Mouse (Mus musculus): ENCODE measurements around the gene Gm11937. TPM values are rescaled to one million over a fixed set of nuclear protein-coding genes. Genes with fewer than 3 reads are reported as not detected.

Gm11937 gene
- not detected in 4 replicates for total RNA-seq (2023; ENCODE audit: inconsistent age)

DNA sequence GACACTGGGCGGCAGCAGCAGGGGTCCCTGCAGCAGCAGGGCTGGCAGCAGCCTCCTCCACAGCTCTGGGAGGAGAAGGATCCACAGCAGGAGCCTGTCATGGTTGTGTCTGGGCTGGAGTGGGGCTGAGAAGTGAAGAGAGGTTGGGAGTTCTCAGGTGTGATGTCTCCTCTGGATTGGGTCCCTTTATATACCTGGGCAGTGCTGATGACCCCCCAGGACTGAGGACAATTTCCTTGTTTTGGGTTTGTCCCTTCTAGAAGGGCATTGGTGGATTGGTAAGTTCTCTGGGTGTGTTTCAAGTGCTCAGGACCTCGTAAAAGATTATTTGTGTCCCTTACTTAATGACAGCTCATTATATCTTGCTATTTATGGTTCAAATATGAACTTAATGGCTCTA is at the start of gene Gm11937:
Gm11937 (minus strand) TSS at position 101 of the 400 bp plus-strand sequence.

DNA sequence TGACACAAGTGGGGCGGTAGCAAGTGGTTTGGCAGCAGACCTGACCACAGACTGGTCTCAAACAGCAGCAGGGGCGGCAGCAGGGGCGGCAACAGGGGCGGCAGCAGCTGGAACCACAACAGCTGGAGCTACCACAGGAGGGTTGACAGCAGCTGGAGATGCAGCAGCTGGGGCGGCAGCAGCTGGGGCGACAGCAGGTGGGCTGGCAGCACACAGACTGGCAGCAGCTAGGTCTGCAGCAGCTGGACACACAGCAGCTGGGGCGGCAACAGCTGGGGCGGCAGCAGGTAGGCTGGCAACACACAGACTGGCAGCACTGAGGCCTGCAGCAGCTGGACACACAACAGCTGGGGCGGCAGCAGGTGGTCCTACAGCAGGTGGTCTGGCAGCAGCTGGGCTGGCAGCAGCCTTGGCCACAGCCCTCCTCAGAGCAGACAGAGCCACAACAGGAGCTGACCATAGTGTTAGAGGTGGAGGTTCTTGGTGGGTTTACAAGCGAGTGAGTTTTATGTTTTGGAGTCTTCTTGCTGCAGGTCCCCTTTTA is 48.5 kb upstream of the Gm11937 start, which contains the start of gene Gm11563:
Gm11563 (minus strand) TSS at position 494 of the 544 bp plus-strand sequence.

DNA sequence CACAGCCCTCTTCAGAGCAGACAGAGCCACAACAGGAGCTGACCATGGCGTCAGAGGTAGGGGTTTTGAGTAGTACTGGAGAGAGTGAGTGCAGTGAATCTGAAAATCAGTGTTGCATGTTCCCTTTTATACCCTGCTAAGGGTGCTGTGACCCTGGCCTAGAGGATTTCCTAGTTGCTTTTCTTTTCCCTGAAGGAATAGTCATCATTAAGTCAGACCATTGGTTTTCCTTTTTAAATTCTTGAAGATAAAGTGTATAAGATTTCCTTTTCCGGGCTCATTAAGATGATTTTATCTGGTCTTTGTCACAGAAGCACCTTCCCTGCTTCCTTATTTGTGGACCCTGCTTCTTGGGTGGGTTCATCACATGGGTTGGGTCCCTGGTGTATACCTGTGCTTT is 40.1 kb upstream of the Gm11937 start, which contains the start of gene Gm11555:
Gm11555 (minus strand) TSS at position 101 of the 400 bp plus-strand sequence.

DNA sequence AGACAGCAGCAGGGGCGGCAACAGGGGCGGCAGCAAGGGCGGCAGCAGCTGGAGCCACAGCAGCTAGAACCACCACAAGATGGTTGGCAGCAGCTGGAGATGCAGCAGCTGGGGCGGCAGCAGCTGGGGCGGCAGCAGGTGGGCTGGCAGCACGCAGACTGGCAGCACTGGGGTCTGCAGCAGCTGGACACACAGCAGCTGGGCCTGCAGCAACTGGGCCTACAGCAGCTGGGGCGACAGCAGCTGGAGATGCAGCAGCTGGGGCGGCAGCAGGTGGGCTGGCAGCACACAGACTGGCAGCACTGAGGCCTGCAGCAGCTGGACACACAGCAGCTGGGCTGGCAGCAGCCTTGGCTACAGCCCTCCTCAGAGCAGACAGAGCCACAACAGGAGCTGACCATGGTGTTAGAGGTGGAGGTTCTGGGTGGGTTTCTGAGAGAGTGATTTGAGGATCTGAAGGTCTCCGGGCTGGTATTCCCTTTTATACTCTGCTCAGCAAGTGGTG is 33.7 kb upstream of the Gm11937 start, which contains the start of gene Krtap4-7:
Krtap4-7 (minus strand) TSS at position 455 of the 505 bp plus-strand sequence.

DNA sequence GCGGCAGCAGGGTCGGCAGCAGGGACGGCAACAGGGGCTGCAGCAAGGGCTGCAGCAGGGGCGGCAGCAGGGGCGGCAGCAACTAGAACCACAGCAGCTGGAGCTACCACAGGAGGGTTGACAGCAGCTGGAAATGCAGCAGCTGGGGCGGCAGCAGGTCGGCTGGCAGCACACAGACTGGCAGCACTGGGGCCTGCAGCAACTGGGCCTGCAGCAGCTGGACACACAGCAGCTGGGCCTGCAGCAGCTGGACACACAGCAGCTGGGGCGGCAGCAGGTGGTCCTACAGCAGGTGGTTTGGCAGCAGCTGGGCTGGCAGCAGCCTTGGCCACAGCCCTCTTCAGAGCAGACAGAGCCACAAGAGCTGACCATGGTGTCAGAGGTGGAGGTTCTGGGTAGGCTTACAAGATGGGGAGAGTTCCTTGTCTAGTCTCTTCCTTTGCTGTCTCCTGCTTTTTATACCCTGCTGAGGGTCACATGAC is 24.7 kb upstream of the Gm11937 start, which contains the start of gene Krtap4-2:
Krtap4-2 (minus strand) TSS at position 432 of the 482 bp plus-strand sequence.

DNA sequence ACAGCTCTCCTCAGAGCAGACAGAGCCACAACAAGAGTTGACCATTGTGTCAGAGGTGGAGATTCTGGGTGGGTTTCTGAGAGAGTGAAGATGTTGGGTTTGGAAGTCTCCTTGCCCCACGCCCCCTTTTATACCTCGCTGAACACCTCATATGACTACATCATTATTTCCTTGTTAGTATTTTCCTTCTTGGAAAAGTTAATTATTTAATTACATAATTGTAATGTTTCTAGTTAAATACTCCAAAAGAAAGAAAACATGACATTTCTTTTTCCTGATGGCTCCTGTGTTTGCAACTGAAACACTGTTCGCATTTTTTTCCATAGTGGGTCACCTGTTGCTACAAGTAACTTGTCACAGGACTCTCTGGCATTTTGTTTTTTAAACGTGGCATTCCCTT is 18.1 kb upstream of the Gm11937 start, which contains the start of gene Krtap4-1:
Krtap4-1 (minus strand) TSS at position 101 of the 400 bp plus-strand sequence.

DNA sequence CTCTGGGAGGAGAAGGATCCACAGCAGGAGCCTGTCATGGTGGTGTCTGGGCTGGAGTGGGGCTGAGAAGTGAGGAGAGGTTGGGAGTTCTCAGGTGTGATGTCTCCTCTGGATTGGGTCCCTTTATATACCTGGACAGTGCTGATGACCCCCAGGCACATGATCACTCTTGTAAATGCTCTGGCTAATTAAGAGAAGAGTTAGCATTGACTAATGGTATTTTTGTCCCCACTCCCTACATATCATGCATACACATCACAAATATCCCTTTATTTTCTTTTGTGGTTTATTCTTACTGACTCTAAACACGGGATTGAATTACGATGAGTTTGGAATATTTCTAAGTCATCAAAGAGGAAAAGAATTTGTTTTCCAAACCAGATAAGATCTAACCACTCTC is 10.3 kb upstream of the Gm11937 start, which contains the start of gene Gm11562:
Gm11562 (minus strand) TSS at position 101 of the 400 bp plus-strand sequence.

DNA sequence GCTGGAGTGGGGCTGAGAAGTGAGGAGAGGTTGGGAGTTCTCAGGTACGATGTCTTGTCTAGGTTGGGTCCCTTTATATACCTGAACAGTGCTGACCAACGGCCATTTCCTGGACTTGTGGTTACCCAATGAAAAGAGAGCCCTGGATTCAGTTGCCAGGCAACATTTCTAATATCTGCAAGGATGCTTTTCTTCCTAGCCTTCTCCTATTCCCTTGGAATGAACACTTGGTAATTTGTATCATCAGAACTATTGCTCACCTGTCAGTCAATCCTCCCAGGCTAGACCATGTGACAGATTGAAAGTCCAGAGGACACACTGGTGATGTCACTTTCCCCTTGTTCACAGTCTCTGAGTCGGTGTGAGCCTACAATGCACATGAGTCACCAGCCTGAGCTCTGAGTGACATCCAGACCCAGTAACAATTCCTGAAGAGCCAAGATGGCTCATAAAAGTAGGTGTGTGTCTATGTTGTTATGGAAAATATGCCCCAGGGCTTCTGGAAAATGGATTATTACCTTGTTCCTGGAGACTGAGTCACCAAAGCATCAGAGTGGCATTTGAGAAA is 4.9 kb upstream of the Gm11937 start, which contains the start of gene Krtap2-4:
Krtap2-4 (minus strand) TSS at position 51 of the 568 bp plus-strand sequence.

DNA sequence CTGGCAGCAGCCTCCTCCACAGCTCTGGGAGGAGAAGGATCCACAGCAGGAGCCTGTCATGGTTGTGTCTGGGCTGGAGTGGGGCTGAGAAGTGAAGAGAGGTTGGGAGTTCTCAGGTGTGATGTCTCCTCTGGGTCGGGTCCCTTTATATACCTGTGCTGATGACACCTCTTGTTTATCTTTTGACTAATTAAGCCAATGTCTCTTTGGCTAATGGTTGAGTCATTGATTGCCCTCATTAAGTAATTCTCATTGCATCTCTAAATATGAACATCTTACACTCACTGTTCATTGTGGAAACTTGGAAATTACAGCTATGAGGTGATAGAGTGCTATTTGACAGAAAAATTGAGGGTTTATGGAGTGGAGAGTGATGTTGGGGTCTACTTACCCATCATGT is 6.8 kb downstream of the Gm11937 start, which contains the start of gene Gm11938:
Gm11938 (minus strand) TSS at position 101 of the 400 bp plus-strand sequence.

DNA sequence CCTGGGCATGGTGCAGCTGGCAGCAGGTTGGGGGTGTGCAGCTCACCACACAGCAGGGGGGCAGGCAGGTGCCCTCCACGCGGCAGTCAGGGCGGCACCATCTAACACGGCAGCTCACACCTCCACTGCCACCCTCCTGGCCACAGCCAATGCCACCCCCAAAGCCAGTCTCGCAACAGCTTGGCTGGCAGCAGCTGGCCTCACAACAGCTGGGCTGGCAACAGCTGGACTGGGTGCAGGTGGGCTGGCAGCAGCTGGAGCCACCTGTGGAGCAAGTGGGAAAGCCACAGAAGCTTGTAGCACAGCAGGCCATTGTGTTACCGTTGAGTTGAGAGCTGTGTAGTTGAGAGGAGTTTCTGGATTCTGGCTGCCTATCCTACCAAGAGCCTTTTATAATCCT is 12.2 kb downstream of the Gm11937 start, which contains the start of gene Krtap9-3:
Krtap9-3 (minus strand) TSS at position 364 of the 400 bp plus-strand sequence.

DNA sequence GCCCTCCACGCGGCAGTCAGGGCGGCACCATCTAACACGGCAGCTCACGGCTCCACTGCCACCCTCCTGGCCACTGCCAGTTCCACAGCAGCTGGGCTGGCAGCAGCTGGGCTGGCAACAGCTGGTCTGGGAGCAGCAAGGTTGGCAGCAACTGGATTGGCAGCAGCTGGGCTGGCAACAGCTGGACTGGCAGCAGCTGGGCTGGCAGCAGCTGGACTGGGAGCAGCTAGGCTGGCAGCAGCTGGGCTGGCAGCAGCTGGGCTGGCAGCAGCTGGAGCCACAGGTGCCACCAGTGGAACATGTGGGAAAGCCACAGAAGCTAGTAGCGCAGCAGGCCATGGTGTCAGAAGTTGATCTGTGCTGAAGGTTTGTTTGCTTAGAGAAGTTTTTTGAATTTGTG is 19.0 kb downstream of the Gm11937 start, which contains the start of gene Krtap1-3:
Krtap1-3 (minus strand) TSS at position 359 of the 400 bp plus-strand sequence.

DNA sequence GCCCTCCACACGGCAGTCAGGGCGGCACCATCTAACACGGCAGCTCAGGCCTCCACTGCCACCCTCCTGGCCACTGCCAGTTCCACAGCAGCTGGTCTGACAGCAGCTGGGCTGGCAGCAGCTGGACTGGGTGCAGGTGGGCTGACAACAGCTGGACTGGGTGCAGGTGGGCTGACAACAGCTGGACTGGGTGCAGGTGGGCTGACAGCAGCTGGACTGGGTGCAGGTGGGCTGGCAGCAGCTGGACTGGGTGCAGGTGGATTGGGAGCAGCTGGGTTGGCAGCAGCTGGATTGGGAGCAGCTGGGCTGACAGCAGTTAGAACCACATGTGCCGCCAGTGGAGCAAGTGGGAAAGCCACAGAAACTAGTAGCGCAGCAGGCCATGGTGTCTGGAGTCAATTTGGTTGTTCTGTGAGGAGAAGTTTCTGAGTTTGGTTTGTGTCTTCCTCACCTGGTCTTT is 26.7 kb downstream of the Gm11937 start, which contains the start of gene Krtap1-4:
Krtap1-4 (minus strand) TSS at position 410 of the 460 bp plus-strand sequence.

DNA sequence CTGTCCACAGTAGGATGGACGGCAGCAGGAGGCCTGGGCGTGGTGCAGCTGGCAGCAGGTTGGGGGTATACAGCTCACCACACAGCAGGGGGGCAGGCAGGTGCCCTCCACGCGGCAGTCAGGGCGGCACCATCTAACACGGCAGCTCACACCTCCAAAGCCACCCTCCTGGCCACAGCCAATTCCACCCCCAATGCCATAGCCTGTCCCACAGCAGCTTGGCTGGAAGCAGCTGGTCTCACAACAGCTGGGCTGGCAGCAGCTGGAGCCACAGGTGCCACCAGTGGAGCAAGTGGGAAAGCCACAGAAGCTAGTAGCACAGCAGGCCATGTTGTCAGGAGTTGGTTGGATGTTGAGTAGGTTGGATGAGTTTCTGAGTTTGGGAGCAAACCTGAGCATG is 29.4 kb downstream of the Gm11937 start, which contains the start of gene Krtap1-5:
Krtap1-5 (minus strand) TSS at position 381 of the 400 bp plus-strand sequence.

DNA sequence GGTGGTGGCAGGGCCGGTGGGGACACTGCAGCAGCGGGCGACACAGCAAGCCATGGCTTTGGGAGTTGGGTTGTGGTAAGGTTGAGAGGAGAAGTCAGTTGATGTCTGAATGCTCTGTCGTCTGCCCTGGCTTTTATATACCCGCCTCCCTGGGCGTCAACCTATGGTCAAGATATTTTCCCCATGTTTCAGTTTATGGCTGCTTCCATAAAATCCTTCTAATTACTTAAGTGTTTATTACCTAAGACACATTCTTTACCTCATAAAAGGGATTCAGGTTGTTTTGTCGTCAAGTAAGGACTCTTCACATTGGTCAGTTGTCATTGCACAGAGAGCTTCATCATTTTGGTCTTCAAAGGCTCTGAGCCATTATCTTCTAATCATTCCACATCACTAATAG is 43.5 kb downstream of the Gm11937 start, which contains the start of gene Krtap3-1:
Krtap3-1 (minus strand) TSS at position 101 of the 400 bp plus-strand sequence.

Other genes with a start within 250 kb of the Gm11937 start
- not detected in 4 replicates for gene Krt28, start 235.3 kb downstream of the Gm11937 start, total RNA-seq (2023; ENCODE audit: inconsistent age)
- 1.7 to 4.1 TPM (median 2.1 TPM) in 4 replicates for gene Krt10, start 220.8 kb downstream of the Gm11937 start, total RNA-seq (2023; ENCODE audit: inconsistent age)
- gene Krt12, start 187.9 kb downstream of the Gm11937 start, total RNA-seq (2023; ENCODE audit: inconsistent age), result not detected in 4 replicates
- not detected in 4 replicates for gene Krt20, start 172.0 kb downstream of the Gm11937 start, total RNA-seq (2023; ENCODE audit: inconsistent age)
- not detected in 4 replicates for gene Krt23, start 117.1 kb downstream of the Gm11937 start, total RNA-seq (2023; ENCODE audit: inconsistent age)
- not detected in 4 replicates for gene Krt39, start 88.9 kb downstream of the Gm11937 start, total RNA-seq (2023; ENCODE audit: inconsistent age)
- not detected in 4 replicates for gene Krt40, start 67.0 kb downstream of the Gm11937 start, total RNA-seq (2023; ENCODE audit: inconsistent age)
- gene Krtap3-3, start 59.3 kb downstream of the Gm11937 start, total RNA-seq (2023; ENCODE audit: inconsistent age), result not detected in 4 replicates
- not detected in 4 replicates for gene Krtap3-2, start 53.3 kb downstream of the Gm11937 start, total RNA-seq (2023; ENCODE audit: inconsistent age)
- gene Gm11939, start 50.7 kb downstream of the Gm11937 start, total RNA-seq (2023; ENCODE audit: inconsistent age), result not detected in 4 replicates
- not detected in 4 replicates for gene Krtap3-1, start 43.6 kb downstream of the Gm11937 start, total RNA-seq (2023; ENCODE audit: inconsistent age)
- not detected in 4 replicates for gene Krtap1-5, start 29.2 kb downstream of the Gm11937 start, total RNA-seq (2023; ENCODE audit: inconsistent age)
- gene Krtap1-4, start 26.5 kb downstream of the Gm11937 start, total RNA-seq (2023; ENCODE audit: inconsistent age), result not detected in 4 replicates
- not detected in 4 replicates for gene Krtap1-3, start 18.9 kb downstream of the Gm11937 start, total RNA-seq (2023; ENCODE audit: inconsistent age)
- gene Krtap9-3, start 12.1 kb downstream of the Gm11937 start, total RNA-seq (2023; ENCODE audit: inconsistent age), result not detected in 4 replicates
- not detected in 4 replicates for gene Gm11938, start 6.9 kb downstream of the Gm11937 start, total RNA-seq (2023; ENCODE audit: inconsistent age)
- gene Krtap2-4, start 4.7 kb upstream of the Gm11937 start, total RNA-seq (2023; ENCODE audit: inconsistent age), result not detected in 4 replicates
- not detected in 4 replicates for gene Gm11562, start 10.2 kb upstream of the Gm11937 start, total RNA-seq (2023; ENCODE audit: inconsistent age)
- not detected in 4 replicates for gene Krtap4-1, start 18.0 kb upstream of the Gm11937 start, total RNA-seq (2023; ENCODE audit: inconsistent age)
- not detected in 4 replicates for gene Krtap4-2, start 24.9 kb upstream of the Gm11937 start, total RNA-seq (2023; ENCODE audit: inconsistent age)
- not detected in 4 replicates for gene Krtap4-7, start 33.9 kb upstream of the Gm11937 start, total RNA-seq (2023; ENCODE audit: inconsistent age)
- gene Gm11555, start 40.0 kb upstream of the Gm11937 start, total RNA-seq (2023; ENCODE audit: inconsistent age), result not detected in 4 replicates
- gene Gm11563, start 48.8 kb upstream of the Gm11937 start, total RNA-seq (2023; ENCODE audit: inconsistent age), result not detected in 4 replicates
- not detected in 4 replicates for gene Krtap4-6, start 55.8 kb upstream of the Gm11937 start, total RNA-seq (2023; ENCODE audit: inconsistent age)
- not detected in 4 replicates for gene Gm14190, start 80.6 kb upstream of the Gm11937 start, total RNA-seq (2023; ENCODE audit: inconsistent age)
- gene Gm14180, start 124.1 kb upstream of the Gm11937 start, total RNA-seq (2023; ENCODE audit: inconsistent age), result not detected in 4 replicates
- gene Gm11595, start 162.7 kb upstream of the Gm11937 start, total RNA-seq (2023; ENCODE audit: inconsistent age), result not detected in 4 replicates
- not detected in 4 replicates for gene Krtap4-8, start 170.5 kb upstream of the Gm11937 start, total RNA-seq (2023; ENCODE audit: inconsistent age)
- gene Krtap4-9, start 175.0 kb upstream of the Gm11937 start, total RNA-seq (2023; ENCODE audit: inconsistent age), result not detected in 4 replicates
- not detected in 4 replicates for gene Gm11596, start 183.3 kb upstream of the Gm11937 start, total RNA-seq (2023; ENCODE audit: inconsistent age)
- gene Gm11569, start 188.7 kb upstream of the Gm11937 start, total RNA-seq (2023; ENCODE audit: inconsistent age), result not detected in 4 replicates
- gene Gm11554, start 194.3 kb upstream of the Gm11937 start, total RNA-seq (2023; ENCODE audit: inconsistent age), result not detected in 4 replicates
- not detected in 4 replicates for gene Krtap4-13, start 199.7 kb upstream of the Gm11937 start, total RNA-seq (2023; ENCODE audit: inconsistent age)
- not detected in 4 replicates for gene Gm11564, start 205.5 kb upstream of the Gm11937 start, total RNA-seq (2023; ENCODE audit: inconsistent age)
- gene 2300003K06Rik, start 227.9 kb upstream of the Gm11937 start, total RNA-seq (2023; ENCODE audit: inconsistent age), result not detected in 4 replicates
- not detected in 4 replicates for gene Krtap4-16, start 241.4 kb upstream of the Gm11937 start, total RNA-seq (2023; ENCODE audit: inconsistent age)
- not detected in 4 replicates for gene Gm11568, start 247.7 kb upstream of the Gm11937 start, total RNA-seq (2023; ENCODE audit: inconsistent age)

Measured in B cell, adult (primary cell).